Mouse (Mus musculus) heart, adult 9 months (tissue): ENCODE results near the gene Tctn1.

Experiments used
- DNase-seq, 2 experiments: peaks; one replicate each; pipeline ENCODE4 v3.0.0; 2022; ENCODE audit warnings: low spot score in 2 of 2

Tctn1 gene

DNA sequence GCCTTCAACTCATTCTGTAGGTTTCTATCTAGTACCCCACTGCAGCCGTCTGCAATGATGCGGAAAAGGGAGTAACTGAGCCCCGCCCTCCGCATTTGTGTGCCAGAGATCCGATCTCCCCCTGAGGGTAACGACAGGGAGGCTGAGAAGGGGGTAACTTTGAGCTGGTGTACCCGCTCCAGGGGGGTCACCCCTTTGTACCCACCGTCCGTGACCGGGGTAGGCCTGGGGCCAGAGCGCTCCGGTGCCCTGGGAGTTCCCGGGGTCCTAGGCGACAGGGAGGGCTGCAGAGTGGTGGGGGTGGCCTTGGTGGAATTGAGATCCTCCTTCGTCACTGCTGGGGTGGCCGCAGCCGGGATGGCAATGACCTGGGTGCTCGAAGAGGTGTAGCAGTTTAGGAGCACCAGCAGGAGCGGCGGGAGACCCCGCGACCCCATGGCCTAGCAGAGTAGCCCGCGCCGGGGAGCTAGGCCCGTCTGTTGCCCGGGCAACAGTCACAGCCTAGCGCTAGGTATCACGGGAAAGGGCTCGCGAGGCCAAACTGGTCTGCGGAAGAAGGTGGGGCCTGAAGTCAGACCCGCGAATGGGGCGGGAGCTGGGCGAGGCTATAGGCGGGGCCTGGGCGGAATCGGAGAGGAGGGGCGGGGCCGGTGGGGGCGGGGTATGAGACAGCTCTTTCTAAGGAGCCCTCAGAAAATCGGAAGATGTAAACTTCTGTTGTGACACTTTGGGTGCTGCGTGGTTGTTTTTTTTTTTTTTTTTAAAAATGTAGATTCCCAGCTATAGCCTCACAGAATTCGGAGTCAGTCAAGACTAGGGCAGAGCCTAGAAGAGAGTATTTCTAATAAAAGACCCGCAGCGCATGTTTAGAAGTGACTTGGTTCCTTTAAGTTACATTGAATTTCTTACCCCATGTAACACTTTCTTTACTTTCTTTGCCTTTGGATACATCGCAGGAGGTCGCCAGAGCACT is at the start of gene Tctn1:
Tctn1 (minus strand) TSS at position 528 of the 973 bp plus-strand sequence.
- DNase-seq = peak; percentile 84 to 87

DNA sequence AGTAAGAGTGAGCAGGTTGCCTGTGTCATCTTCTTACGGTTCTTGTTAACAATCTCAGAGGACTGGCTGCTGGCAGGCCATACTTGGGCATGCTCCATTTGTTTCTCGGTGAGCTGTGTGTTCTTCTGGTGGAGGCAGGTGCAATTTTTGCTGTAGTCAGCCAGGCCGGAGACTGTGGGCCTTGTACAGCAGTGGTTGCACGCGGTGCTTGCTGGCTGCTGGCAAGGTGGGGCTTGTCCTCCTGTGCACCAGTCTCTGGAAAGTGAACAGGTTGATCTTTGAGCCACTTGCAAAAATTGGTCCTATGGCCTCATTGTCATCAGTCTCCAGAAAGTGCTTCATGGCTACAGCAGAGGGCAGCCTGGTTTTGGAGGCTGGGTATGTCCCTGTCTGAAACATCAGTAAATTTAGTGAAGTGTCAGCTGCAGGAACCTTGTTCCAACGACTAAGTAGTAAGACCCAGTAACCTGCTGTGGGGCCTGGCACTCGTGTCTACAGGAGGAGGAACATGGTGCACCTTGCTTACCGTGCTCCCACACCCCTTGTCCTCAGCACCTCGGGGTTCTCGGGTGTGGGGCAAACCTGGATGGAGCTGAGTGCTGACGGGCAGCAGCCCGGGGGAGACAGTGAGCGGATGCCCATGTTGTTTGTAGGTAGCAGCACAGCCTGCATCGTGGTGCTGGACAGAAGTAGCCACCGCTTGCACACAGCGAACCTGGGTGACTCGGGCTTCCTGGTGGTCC is 48.9 kb upstream of the Tctn1 start:
- DNase-seq = no peak

DNA sequence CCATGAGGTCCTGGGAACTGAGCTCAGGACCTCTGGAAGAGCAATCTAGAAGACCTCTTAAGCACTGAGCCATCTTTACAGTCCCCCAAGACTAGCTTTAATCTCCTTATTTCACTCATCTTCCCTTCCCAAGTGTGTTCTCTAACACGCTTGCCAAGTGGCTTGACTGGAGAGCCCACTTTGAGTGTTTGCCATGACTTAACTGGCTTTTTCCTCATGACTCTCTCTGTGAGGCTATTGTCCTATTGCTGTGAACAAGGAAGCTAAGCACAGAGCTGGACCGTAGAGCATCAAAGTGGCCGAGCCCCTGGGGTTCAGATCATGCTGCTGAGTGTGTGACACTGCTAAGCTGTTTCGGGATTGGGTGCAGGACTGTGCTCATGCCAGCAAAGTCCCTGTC is 48.1 kb upstream of the Tctn1 start:
- no peak for DNase-seq

DNA sequence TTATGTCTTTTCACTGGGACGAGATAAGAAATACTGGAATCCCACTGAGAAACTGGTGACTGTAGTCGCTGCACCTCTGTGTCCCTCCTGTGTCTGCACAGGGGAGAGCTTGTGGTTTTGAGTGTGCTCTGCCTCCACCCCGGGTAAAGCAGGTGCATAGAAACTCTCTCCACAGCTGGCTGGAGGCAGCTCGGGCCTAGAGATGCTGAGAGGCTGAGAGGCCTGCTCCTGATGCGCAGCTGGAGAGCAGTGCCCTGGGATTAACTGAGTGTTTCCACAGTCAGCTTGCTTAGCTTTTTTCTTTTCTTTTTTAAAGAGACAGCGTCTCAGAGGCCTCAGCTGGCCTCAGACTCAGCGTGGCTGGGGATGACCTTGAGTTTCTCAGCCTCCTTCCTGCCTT is 47.4 kb upstream of the Tctn1 start:
- no peak for DNase-seq

DNA sequence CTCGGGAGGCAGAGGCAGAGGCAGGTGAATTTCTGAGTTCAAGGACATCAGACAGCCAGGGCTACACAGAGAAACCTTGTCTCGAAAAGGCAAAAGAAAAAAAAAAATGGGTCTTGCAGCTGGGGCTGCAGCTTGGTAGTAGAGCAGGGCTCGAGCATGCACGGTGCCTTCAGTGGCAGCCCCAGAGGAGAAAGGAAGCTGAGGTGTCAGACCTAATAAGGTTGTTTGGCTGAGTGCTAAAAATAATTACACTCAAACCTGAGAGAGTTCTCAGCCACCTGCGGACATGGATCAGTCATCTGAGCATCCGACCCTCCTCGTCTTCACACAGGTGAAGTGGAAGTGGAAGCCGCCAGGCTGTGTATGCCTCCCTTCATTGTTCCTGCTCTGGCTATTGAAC is 46.4 kb upstream of the Tctn1 start:
- no peak for DNase-seq

DNA sequence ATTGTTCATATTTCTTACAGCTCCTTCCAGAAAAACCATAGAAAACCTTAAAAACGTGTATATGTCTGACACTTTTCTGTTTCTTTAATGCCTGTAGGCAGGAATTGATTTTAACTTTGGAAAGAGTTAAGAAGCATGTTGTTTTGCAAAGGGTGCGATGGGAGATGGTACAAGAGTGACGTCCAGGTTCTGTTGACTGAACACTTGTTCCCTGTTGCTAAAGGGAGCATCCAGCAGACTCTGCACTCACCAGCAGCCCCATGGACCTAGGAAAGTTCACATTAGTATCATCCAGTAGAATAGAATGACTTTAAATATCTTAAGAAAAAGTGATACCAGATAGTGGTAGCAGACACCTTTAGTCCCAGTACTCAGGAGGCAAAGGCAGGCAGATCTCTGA is 42.3 kb upstream of the Tctn1 start:
- no peak for DNase-seq

DNA sequence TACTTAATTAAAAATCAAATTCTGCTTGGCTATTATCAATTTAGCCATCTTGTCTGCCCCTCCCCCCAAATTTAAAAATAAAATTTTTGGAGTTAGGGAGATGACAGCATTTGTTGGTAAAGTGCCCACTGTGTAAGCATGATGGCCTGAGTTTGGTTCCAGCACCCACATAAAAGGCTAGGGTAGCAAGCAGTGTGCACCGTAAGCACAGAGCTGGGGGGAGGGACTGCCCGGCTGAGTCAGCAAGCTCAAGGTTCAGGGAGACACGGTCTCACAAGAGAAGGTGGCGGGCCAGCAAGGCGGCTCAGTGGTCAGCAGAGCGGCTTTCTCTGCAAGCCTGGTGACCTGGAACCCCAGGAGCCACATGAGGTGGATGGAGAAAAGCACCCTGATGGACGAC is 41.2 kb upstream of the Tctn1 start:
- DNase-seq = no peak

DNA sequence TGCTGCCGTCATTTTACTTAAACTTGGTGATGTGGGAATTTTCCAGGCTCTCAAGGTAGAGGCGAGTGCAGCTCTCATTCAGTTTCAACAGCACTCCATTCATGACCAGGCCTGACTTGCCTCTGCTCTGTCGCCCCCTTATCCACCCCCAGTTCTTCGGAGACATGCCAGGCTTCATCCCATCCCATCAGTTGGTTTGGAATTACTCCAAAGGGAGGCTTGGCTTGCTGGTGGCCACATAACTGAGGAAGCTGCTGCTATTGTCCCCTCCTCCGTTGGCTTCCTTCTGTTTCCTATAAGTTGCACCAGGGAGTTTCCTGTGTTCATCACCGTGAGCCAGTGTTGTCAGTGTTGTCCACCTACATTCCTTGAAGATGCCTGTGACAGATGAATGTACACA is 40.3 kb upstream of the Tctn1 start:
- DNase-seq = no peak

DNA sequence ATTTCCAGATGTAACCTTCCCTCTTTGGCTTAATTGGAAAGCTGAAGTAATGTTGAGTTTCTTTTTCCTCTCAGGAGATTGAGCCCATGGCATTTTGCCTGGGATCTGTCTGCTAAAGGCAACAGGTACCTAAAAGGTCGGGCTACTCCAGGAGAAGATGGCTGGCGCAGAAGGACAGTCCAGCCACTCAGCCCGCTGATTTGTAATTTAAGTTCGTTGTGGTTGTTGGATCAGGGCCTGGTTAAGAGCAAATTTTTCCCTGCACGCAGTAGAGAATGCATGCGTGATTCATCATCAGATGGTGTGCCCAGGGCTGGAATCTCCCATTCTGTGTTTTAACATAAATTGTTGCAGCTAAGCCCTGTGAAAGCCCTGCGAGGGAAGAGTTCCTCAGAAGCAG is 39.7 kb upstream of the Tctn1 start:
- no peak for DNase-seq

DNA sequence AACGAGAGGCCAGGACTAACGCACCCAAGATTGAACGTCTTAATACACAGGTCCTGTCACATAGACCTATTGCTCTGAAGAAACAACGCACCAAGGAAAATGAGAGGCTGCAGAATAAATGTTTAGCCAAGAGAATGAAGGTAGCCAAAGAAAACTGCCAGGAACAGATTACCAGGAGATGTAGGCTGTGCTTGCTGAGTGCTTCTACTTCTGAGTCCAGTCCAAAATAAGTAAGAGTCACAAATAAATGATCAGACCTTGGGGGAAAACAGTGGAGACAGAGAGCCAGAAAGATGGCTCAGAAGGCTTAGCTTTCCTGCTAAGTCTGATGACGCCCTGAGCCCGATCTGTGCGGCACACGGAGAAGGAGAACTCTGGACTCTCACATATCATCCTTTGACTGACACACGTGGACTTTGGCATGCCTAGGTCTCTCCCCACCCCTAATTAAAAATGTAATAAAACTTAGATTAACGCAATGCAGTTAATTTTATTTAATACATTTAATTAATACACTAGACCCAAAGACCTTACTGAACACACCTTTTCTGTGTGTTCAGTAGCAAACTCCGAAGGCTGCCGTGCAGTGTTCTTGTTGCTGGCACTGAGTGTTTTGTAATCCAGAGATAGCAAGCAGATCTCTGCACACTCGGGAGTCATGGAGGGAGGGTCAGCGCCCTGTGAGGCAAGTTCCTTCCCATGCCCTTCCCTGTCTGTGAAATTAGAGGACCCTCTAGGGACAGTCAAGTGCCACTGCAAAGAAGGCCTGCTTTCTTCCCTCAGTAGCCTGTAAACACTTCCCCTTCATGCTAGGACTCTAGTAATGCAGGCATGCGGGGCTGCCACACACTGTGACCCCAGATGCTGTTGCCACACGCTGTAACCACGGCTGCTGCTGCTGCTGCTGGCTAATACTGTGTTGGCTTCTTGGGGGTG is 38.8 kb upstream of the Tctn1 start:
- no peak for DNase-seq

DNA sequence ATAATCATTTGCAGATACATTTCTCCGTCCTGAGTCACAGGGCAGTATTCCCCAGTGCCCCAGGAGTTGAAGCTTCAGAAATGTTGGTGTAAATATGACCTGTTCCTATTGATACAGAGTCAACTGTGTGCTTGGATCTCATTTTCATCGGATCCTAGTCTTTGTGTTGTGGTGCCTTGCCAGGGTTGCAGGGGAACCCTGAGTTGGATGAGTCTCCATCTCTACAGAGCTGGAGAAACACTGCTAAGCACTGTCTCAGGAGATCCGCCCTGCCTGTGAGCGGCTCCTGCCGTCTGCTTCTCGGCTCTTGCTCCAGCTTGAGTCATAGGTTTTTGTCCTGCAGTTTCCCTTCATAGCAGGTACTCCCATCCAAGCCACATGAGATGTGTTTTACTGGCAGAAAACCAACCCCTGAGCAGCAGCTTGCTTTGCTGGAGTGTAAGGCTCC is 35.8 kb upstream of the Tctn1 start:
- peak in 1 of 2 experiments; percentile 29 for DNase-seq

DNA sequence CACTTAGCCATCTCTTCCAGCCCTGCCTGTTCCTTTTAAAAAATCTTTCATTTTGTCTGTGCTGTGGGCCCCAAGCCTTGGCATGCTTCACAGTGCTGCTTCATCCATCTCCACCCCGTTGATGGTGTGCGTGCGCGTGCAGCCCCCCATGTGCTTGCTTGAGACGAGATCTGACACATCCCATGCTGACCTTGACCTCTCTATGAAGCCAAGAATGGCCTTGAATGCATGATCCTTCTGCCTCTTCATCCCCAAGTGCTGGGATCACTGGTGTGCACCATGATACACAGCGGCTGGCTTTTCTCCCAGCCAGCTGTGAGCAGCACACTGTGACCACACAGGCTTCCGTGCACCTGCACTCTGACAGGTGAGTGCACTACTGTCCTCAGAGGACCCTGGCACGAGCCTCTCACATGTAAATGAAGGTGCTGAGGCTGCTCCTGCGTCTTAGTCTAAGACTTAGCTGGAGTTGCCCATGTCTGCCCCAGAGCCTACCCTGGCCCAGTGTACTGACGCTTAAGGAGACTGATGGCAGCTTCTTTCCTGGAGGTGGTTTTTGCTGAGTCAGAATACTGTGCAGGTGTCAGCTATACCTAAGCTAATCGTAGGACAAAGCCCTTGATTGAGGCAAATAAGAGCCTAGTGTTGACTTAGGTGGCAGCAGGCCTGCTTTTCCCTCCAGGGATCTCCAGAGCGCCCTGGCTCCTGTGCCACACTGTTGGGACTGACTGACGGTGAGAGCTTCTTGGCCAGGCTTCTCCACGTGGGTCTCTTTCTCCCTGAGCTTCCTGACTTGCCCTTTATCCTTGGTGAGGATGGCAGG is 31.1 kb upstream of the Tctn1 start:
- no peak for DNase-seq

DNA sequence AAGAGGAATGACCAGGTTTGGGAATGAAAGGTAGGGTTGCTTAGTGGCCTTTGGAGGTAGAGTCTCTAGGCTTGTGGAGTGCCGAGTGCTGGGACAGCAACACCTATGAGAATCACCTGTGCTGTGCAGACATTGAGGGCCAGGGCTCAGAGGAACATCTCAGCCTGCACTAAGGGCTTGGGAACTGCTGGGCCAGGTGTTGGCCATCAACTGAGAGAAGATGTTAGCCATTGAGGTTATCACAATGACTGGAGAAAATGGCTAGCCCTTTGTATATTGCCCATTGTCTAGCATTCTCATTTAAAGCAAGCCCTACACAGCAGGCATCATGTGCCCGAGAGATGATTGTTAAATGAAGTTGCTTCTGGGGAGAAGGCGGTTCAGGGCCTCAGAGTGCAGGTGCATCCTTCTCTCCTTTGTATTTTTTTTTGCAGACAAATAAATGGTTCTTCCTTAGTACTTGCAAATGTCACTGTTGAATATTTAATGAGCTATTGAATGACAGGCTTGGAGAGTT is 30.0 kb upstream of the Tctn1 start:
- no peak for DNase-seq

DNA sequence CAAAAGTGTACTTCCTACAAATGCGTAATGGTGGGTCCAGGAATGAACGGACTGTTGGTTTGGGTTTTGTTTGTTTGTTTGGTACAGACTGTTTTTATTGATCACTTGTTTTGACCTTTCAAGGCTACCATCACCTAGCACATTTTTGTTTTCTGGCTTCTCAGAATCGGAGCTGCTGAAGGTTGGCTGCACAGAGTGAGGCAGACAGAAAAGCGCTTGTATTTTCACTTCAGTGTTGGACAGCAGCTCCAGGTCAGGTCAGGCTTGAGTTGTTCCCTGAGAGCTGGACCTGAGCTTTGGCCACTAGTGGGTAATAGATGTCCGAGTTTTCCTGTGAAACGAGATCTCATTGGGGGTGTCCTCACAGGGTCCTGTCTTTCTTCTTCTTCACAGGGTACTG is 28.9 kb upstream of the Tctn1 start:
- no peak for DNase-seq

DNA sequence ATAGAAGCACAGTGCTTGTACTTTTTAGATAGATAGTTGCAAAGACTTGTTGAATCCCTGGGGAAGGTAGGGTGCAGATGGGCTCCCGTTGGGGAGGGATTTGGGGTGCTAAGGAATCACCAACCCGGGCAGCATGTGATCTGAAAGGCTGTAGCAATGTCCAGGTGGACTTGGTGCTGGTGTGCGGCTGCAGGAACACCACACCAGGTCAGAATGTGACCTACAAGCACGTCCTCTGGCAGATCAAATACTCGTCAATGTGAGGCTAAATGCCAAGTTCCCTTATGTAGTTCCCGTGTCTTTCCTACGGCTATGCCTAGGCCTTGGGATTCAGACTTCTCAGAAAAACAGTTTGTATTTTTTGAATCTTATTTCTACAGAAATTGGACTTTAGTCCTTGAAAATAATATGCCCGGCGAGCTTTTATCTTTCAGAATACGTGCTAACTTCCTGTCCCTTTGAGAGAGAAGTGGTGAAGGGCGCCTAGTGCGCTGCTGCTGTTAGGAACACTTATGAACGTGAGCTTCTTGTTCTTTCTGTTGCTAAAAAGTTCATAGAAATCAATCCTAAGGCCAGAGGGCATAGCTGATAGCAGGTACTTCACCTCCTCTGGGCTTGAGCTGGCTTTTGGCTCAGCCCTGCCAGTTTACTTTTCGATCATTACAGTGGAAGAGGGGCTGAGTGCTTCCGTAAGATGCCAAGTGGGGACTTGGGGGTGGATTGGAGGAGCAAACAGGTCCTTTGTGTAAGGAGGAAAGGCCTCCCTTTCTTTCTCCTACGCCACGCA is 27.5 kb upstream of the Tctn1 start:
- no peak for DNase-seq

DNA sequence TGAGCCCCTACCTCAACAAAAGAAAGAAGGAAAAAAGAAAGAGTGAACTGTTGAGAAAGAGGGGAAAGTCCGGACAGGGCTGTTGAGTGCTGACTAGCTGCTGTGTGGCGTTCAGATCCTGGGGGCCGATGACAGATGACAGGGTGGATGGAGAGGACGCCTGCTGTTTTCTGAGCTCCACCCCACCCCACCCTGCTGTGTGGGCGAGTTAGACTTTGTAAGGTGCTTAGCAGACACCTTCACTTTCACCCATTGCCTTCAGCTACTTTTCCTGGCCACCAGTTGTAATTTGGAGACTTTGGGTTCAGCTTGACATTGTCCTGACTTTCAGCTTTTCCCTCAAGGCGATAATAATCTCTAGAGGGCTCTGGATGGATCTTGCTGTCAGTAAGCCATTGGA is 26.9 kb upstream of the Tctn1 start:
- DNase-seq = no peak

DNA sequence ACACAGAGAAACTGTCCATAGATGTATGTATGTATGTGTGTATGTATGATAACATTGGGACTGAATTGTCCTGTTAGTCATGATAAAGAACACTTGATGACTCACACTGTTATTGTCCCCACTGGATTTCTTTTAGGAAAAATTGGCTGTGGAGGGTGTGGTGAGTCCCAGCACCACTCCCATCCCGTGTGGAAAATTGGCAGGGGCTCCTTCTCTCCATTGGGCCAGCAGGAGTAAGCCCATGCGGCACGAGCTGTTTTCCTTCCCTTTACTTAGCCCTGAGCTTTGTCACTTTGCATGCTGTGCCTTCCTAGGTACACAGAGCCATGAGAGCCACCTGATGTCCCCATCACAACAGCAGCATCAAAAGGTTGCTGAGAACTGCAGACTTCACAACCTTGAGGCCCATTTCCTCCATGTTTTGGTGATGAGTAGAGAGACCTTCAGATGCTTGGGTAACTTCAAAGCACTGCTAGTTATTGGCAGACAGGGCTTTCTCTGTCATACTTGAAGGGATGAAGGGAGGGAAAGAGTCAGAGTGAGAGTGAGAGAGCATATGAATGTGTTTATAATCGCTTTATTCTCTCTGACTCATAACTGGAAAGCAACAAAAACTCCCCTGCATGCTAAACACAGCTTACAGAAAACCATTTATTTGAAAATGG is 24.0 kb upstream of the Tctn1 start:
- peak in 1 of 2 experiments; percentile 57 for DNase-seq

DNA sequence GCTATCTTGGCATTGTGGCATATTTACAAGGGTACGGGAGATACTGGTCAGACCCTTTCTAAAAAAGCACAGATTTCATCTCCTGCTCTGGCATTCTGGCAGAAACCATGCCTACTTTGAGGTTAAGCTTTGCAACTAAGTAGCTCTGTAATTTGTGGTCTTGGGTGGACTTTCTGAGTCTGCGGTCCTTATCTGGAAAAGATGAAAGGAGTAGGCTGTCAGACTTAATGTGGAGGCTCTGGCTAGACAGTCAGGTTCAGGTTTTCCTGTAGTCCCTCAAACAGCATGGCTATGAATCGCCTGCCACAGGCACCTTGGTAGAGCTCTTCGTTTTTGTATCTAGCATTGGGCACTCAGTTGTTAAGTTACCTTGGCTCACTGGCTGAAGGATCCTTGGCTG is 22.8 kb upstream of the Tctn1 start:
- DNase-seq = no peak

DNA sequence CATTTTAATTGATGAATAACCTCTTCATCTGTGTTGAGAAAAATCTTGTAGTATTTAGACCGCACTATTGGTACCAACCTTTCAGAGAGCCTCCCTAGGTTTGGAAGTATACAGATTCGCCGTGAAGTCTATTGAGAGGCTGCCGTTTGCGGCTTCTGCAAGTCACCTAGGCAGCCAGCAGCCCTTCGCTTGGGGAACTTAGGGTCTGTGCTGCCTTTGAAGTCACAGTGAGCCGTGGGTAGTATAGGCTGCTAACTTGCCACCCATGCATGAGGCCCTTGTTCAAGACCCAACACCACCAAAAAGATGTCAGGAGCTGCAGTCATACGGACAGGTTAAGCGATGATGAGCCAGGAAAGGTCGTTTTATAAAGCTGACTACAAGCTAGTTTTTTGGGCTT is 21.9 kb upstream of the Tctn1 start:
- no peak for DNase-seq
